ENCODE assay signal across 10 mouse cellular contexts in the genomic region with DNA sequence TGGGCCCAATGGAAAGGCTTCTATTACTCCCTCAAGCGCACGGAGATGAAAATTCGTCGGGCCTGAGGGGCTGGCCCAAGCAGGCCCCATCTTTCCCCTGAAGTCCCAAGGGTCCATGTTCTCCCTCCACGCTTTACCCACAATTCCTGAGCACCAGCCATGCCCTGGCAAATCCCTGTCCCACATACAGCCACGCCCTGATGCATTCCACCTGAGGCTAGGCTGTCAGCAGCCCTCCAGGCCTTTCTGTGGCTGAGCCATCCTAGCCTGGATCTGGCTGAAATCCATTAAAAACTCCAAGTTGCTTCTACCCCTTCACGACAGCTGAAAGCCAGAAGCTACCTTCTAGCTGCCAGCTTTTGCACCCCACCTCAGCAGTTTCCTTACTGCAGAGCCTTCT. TPM values are rescaled to one million over a fixed set of nuclear protein-coding genes. Genes with fewer than 3 reads are reported as not detected.
DNase-seq lines count a peak whose midpoint lies in the region; ATAC-seq and TF ChIP-seq lines count a peak whose summit lies in the region.
"Had no signal": no experiment of that assay in that cellular context is flagged by ENCODE, and none has a peak within 500 bp of the region (broad histone marks: within the 10 kb centered on the region; RNA-seq: fewer than 3 reads in every experiment).

No protein-coding gene starts in this region.

- no peak for ATAC-seq in intestine, embryonic 15.5 days
- ATAC-seq in intestine, embryonic 16.5 days, result no peak
- ATAC-seq in neural tube, embryonic 13.5 days (ENCODE audit: low read depth), result no peak

- H3K27me3 ChIP-seq in intestine, embryonic 15.5 days (replicated peaks), result no peaks in the 10 kb centered on the region
- no peaks in the 10 kb centered on the region for H3K27me3 ChIP-seq in intestine, embryonic 16.5 days (replicated peaks; ENCODE audit: control insufficient read depth, insufficient read depth, low read length)
- no peaks in the 10 kb centered on the region for H3K27me3 ChIP-seq in neural tube, embryonic 13.5 days

- no peak overlapping the region for H3K4me3 ChIP-seq in intestine, embryonic 15.5 days (replicated peaks)
- H3K4me3 ChIP-seq in intestine, embryonic 16.5 days (ENCODE audit: low read length), result no peak overlapping the region
- no peak overlapping the region for H3K4me3 ChIP-seq in embryonic fibroblast, embryonic 13.5 days (ENCODE audit: insufficient read depth, low read length)
- no peak overlapping the region for H3K4me3 ChIP-seq in neural tube, embryonic 13.5 days

- peaks cover 37% of the 10 kb centered on the region for H3K4me1 ChIP-seq in intestine, embryonic 15.5 days (replicated peaks)
- H3K4me1 ChIP-seq in intestine, embryonic 16.5 days (ENCODE audit: control insufficient read depth, insufficient read depth, low read length), result peaks cover 24% of the 10 kb centered on the region
- peaks cover 2% of the 10 kb centered on the region; the same call in 1 of the 2 replicates for H3K4me1 ChIP-seq in embryonic fibroblast, embryonic 13.5 days (ENCODE audit: control insufficient read depth, insufficient read depth, low read length)
- H3K4me1 ChIP-seq in neural tube, embryonic 13.5 days (replicated peaks), result peaks cover 93% of the 10 kb centered on the region

- intact Hi-C loops in left cerebral cortex, postnatal 10 days (cut with DNase I), result no loop called here

- peak overlapping the region; percentile 63; the same call in 1 of the 2 replicates for H3K4me2 ChIP-seq in intestine, embryonic 15.5 days (replicated peaks)
- no peak overlapping the region for H3K4me2 ChIP-seq in intestine, embryonic 16.5 days (ENCODE audit: low read depth, low read length)
- peak overlapping the region; percentile 51; the same call in 1 of the 2 replicates for H3K4me2 ChIP-seq in neural tube, embryonic 13.5 days

- H3K27ac ChIP-seq in intestine, embryonic 15.5 days, result 0 out of 2 replicates have a peak overlapping the region, but pooled peaks have one; percentile 22
- H3K27ac ChIP-seq in intestine, embryonic 16.5 days (ENCODE audit: low read length), result no peak overlapping the region
- no peak overlapping the region for H3K27ac ChIP-seq in embryonic fibroblast, embryonic 13.5 days (ENCODE audit: insufficient read depth, low read length)
- H3K27ac ChIP-seq in neural tube, embryonic 13.5 days (replicated peaks), result peak overlapping the region; percentile 95

- no peak overlapping the region for H3K9ac ChIP-seq in intestine, embryonic 15.5 days
- H3K9ac ChIP-seq in intestine, embryonic 16.5 days (ENCODE audit: low read depth, low read length), result no peak overlapping the region
- no peak overlapping the region for H3K9ac ChIP-seq in neural tube, embryonic 13.5 days

- peaks cover 33% of the 10 kb centered on the region for H3K36me3 ChIP-seq in intestine, embryonic 15.5 days
- peaks cover 18% of the 10 kb centered on the region for H3K36me3 ChIP-seq in intestine, embryonic 16.5 days (ENCODE audit: control insufficient read depth, insufficient read depth, low read length)
- H3K36me3 ChIP-seq in neural tube, embryonic 13.5 days, result peaks cover 55% of the 10 kb centered on the region

- no peaks in the 10 kb centered on the region for H3K9me3 ChIP-seq in intestine, embryonic 15.5 days
- no peaks in the 10 kb centered on the region for H3K9me3 ChIP-seq in intestine, embryonic 16.5 days (ENCODE audit: control insufficient read depth, low read length)
- H3K9me3 ChIP-seq in neural tube, embryonic 13.5 days, result no peaks in the 10 kb centered on the region

- 88% methylated on average over 7 of the region's 7 CpGs for WGBS in intestine, embryonic 15.5 days
- WGBS in intestine, embryonic 16.5 days, result 86% methylated on average over 7 of the region's 7 CpGs
- WGBS in neural tube, embryonic 13.5 days, result 74% methylated on average over 7 of the region's 7 CpGs

- DNase-seq in ZHBTc4 (ENCODE audit: low read depth, low spot score), result peak; percentile 40
- DNase-seq in layer of hippocampus, adult 18-20 months (ENCODE audit: low spot score in 2 of 2), result no peak
- no peak for DNase-seq in left cerebral cortex, postnatal 10 days (ENCODE audit: extremely low spot score in 1 of 2, low spot score in 2 of 2)

- TF ChIP-seq CTCF in embryonic fibroblast, embryonic 13.5 days (IDR thresholded peaks at IDR 0.05; ENCODE audit: borderline replicate concordance, insufficient read depth, low read length), result no peak

- peak; percentile 35; the same call in 1 of the 2 replicates for TF ChIP-seq POLR2A in embryonic fibroblast, embryonic 13.5 days (IDR thresholded peaks at IDR 0.05; ENCODE audit: low read depth, low read length)

RNA-seq across cellular contexts. Expression of a gene that starts 2.7 kb away (rescaled TPM):
- polyA plus RNA-seq in intestine, embryonic 15.5 days (2015; fragmentation: Nextera tagmentation; extraction: Ambion mirVana), result 210 and 213 TPM in 2 replicates
- polyA plus RNA-seq in intestine, embryonic 16.5 days (2015; fragmentation: Nextera tagmentation; extraction: Ambion mirVana), result 229 and 237 TPM in 2 replicates
- polyA plus RNA-seq in embryonic fibroblast, embryonic 13.5 days (2011; ENCODE audit: insufficient read length, low read depth, missing spikeins), result 140 and 530 TPM in 2 replicates
- polyA plus RNA-seq in neural tube, embryonic 13.5 days (2015; fragmentation: Nextera tagmentation; extraction: Ambion mirVana), result 91.0 and 108 TPM in 2 replicates
- total RNA-seq in layer of hippocampus, adult 18-20 months (2021), result 1 to 10 TPM; 4.3 to 4.8 TPM
- 1 to 10 TPM; 7.6 TPM for total RNA-seq in left cerebral cortex, postnatal 10 days (2021)
- total RNA-seq: common myeloid progenitor, adult 5-6 weeks; megakaryocyte progenitor cell, adult 5-6 weeks had no signal

RNA-seq across cellular contexts. Expression of a gene that starts 6.3 kb away (rescaled TPM):
- polyA plus RNA-seq in intestine, embryonic 15.5 days (2015; fragmentation: Nextera tagmentation; extraction: Ambion mirVana), result 36.3 and 38.8 TPM in 2 replicates
- 34.2 and 34.9 TPM in 2 replicates for polyA plus RNA-seq in intestine, embryonic 16.5 days (2015; fragmentation: Nextera tagmentation; extraction: Ambion mirVana)
- 28.3 and 35.6 TPM in 2 replicates for polyA plus RNA-seq in embryonic fibroblast, embryonic 13.5 days (2011; ENCODE audit: insufficient read length, low read depth, missing spikeins)
- 73.6 and 85.1 TPM in 2 replicates for polyA plus RNA-seq in neural tube, embryonic 13.5 days (2015; fragmentation: Nextera tagmentation; extraction: Ambion mirVana)
- total RNA-seq in layer of hippocampus, adult 18-20 months (2021), result 10 to 100 TPM; 26.6 to 27.4 TPM
- 10 to 100 TPM; 41.2 to 41.8 TPM for total RNA-seq in left cerebral cortex, postnatal 10 days (2021)

RNA-seq across cellular contexts. Expression of a gene that starts 17.0 kb away (rescaled TPM):
- polyA plus RNA-seq in intestine, embryonic 15.5 days (2015; fragmentation: Nextera tagmentation; extraction: Ambion mirVana), result 20.9 and 24.3 TPM in 2 replicates
- polyA plus RNA-seq in intestine, embryonic 16.5 days (2015; fragmentation: Nextera tagmentation; extraction: Ambion mirVana), result 18.9 and 19.2 TPM in 2 replicates
- 18.4 and 23.8 TPM in 2 replicates for polyA plus RNA-seq in embryonic fibroblast, embryonic 13.5 days (2011; ENCODE audit: insufficient read length, low read depth, missing spikeins)
- polyA plus RNA-seq in neural tube, embryonic 13.5 days (2015; fragmentation: Nextera tagmentation; extraction: Ambion mirVana), result 36.4 and 36.5 TPM in 2 replicates
- 10 to 100 TPM; 37.4 to 49.3 TPM for total RNA-seq in layer of hippocampus, adult 18-20 months (2021)
- 10 to 100 TPM; 35.8 to 36.8 TPM for total RNA-seq in left cerebral cortex, postnatal 10 days (2021)

RNA-seq across cellular contexts. Expression of a gene that starts 34.0 kb away (rescaled TPM):
- polyA plus RNA-seq in intestine, embryonic 15.5 days (2015; fragmentation: Nextera tagmentation; extraction: Ambion mirVana), result 1.6 and 1.7 TPM in 2 replicates
- 0.88 and 1.1 TPM in 2 replicates for polyA plus RNA-seq in intestine, embryonic 16.5 days (2015; fragmentation: Nextera tagmentation; extraction: Ambion mirVana)
- polyA plus RNA-seq in embryonic fibroblast, embryonic 13.5 days (2011; ENCODE audit: insufficient read length, low read depth, missing spikeins), result 0.70 TPM in 1 of 2 replicates, not detected in the other
- polyA plus RNA-seq in neural tube, embryonic 13.5 days (2015; fragmentation: Nextera tagmentation; extraction: Ambion mirVana), result 13.1 and 14.2 TPM in 2 replicates
- 100 to 1,000 TPM; 449 to 457 TPM for total RNA-seq in layer of hippocampus, adult 18-20 months (2021)
- total RNA-seq in left cerebral cortex, postnatal 10 days (2021), result 100 to 1,000 TPM; 191 to 198 TPM
- total RNA-seq: common myeloid progenitor, adult 5-6 weeks; liver, adult 2 months; megakaryocyte progenitor cell, adult 5-6 weeks had no signal
- polyA plus RNA-seq: liver, adult 2 months had no signal

Comparison
In these comparisons a context has a peak if more than half of its experiments do, and no peak if none do; other contexts are left out.
1. H3K27ac ChIP-seq: peak in intestine, embryonic 15.5 days (single experiment) and neural tube, embryonic 13.5 days (single experiment); none in intestine, embryonic 16.5 days (single experiment) and embryonic fibroblast, embryonic 13.5 days (single experiment).